Mouse (Mus musculus) heart, postnatal 10 days (tissue): ENCODE data around the gene Slc35f1. TPM values are rescaled to one million over a fixed set of nuclear protein-coding genes. Genes with fewer than 3 reads are reported as not detected.

ENCODE experiments used
- DNase-seq, 2 experiments: peaks; one replicate each; pipeline ENCODE4 v3.0.0; 2021
- intact Hi-C: fragments of 180-260 bp; cut with DNase I; formaldehyde crosslinking; loops from one replicate; pipeline ENCODE4 v1.15.1; 2025
- total RNA-seq, 2 experiments: library from RNA; stranded (reverse); gene quantifications; 2 replicates each; pipeline ENCODE4 v1.2.3; 2021

Slc35f1 gene
- total RNA-seq, 2 experiments from 2014 or later = 1.4 to 2.0 TPM

- intact Hi-C loops = no loop called here
- no peak for DNase-seq
These were observed 221.4 kb downstream of the Slc35f1 start for GRCm38 (mm10) chr10:52911762-52912161.

GRCm38 (mm10) chr10:52918715-52919114 lies 228.4 kb downstream of the Slc35f1 start:
- intact Hi-C loops = no loop called here
- DNase-seq = no peak

- DNase-seq = no peak
- intact Hi-C loops = no loop called here
These were observed 232.8 kb downstream of the Slc35f1 start for GRCm38 (mm10) chr10:52923143-52923542.

- DNase-seq = no peak
- intact Hi-C loops = no loop called here
These were observed 236.0 kb downstream of the Slc35f1 start for GRCm38 (mm10) chr10:52926330-52926729.

- no peak for DNase-seq
- intact Hi-C loops = no loop called here
These were observed 241.8 kb downstream of the Slc35f1 start for GRCm38 (mm10) chr10:52932159-52932558.

GRCm38 (mm10) chr10:52934615-52935014 lies 244.3 kb downstream of the Slc35f1 start:
- no peak for DNase-seq
- intact Hi-C loops = no loop called here

GRCm38 (mm10) chr10:52940111-52940830 lies 249.9 kb downstream of the Slc35f1 start:
- intact Hi-C loops = no loop called here
- DNase-seq = no peak

- DNase-seq = no peak
- intact Hi-C loops = no loop called here
These were observed 250.5 kb downstream of the Slc35f1 start for GRCm38 (mm10) chr10:52940831-52941216.

- no peak for DNase-seq
These were observed 262.2 kb downstream of the Slc35f1 start for GRCm38 (mm10) chr10:52952581-52952980.

GRCm38 (mm10) chr10:52956728-52957127 lies 266.4 kb downstream of the Slc35f1 start:
- intact Hi-C loops = no loop called here
- DNase-seq = no peak

More at GRCm38 (mm10) chr10:52952581-52952980, 262.2 kb downstream of the Slc35f1 start:
- intact Hi-C loops = no loop called here

GRCm38 (mm10) chr10:52979251-52979650 lies 288.9 kb downstream of the Slc35f1 start:
- intact Hi-C loops = no loop called here
- DNase-seq = no peak

- intact Hi-C loops = no loop called here
- DNase-seq = no peak
These were observed 292.5 kb downstream of the Slc35f1 start for GRCm38 (mm10) chr10:52982836-52983235.

- DNase-seq = no peak
These were observed 301.9 kb downstream of the Slc35f1 start for GRCm38 (mm10) chr10:52992246-52992645.

GRCm38 (mm10) chr10:52996886-52997285 lies 306.6 kb downstream of the Slc35f1 start:
- intact Hi-C loops = no loop called here
- DNase-seq = no peak

More at GRCm38 (mm10) chr10:52992246-52992645, 301.9 kb downstream of the Slc35f1 start:
- intact Hi-C loops = no loop called here

GRCm38 (mm10) chr10:53001136-53001535 lies 310.8 kb downstream of the Slc35f1 start:
- intact Hi-C loops = no loop called here
- DNase-seq = no peak

- intact Hi-C loops = no loop called here
- DNase-seq = no peak
These were observed 316.2 kb downstream of the Slc35f1 start for GRCm38 (mm10) chr10:53006229-53007190.

GRCm38 (mm10) chr10:53013878-53014277 lies 323.5 kb downstream of the Slc35f1 start:
- intact Hi-C loops = no loop called here
- DNase-seq = no peak

- DNase-seq = no peak
- intact Hi-C loops = no loop called here
These were observed 338.1 kb downstream of the Slc35f1 start for GRCm38 (mm10) chr10:53028454-53028853.

- intact Hi-C loops = no loop called here
These were observed 344.9 kb downstream of the Slc35f1 start for GRCm38 (mm10) chr10:53035202-53035601.

GRCm38 (mm10) chr10:53045931-53046330 lies 355.6 kb downstream of the Slc35f1 start:
- intact Hi-C loops = no loop called here
- DNase-seq = no peak

More at GRCm38 (mm10) chr10:53035202-53035601, 344.9 kb downstream of the Slc35f1 start:
- no peak for DNase-seq

- DNase-seq = no peak
- intact Hi-C loops = no loop called here
These were observed 362.2 kb downstream of the Slc35f1 start for GRCm38 (mm10) chr10:53052521-53052920.
